Comparison of ENCODE assay signal across 8 mouse cellular contexts in the genomic region with DNA sequence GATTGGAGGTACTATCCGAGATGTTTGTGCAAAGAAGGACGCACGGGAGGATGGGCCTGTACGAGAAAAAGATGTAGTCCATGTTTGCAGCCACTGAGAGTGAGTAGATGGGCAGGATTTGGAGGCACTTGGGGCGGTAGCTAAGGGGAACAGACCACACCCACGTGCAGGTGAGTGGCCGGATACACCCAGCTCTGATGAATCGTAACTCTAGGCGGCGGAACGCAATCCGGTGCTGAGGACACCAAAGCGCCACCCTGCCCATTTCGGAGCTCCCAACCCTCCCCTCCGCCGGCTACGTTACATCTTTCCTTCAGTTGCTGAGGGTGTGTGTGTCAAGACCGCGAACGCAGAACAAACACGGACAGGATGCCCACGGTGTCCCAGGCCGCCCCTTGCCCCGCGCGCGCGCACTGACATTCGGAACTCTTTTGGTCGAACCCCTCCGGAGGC. TPM values are rescaled to one million over a fixed set of nuclear protein-coding genes. Genes with fewer than 3 reads are reported as not detected.
DNase-seq lines count a peak whose midpoint lies in the region; ATAC-seq and TF ChIP-seq lines count a peak whose summit lies in the region.

No protein-coding gene starts in this region.

- peak; percentile 27 for ATAC-seq in hindbrain, embryonic 12.5 days (ENCODE audit: low FRiP score)
- ATAC-seq in lung, embryonic 16.5 days (ENCODE audit: low read depth) = peak; percentile 51

- no peak for TF ChIP-seq POLR2A in small intestine, adult 2 months (IDR thresholded peaks at IDR 0.05; ENCODE audit: low read depth, low read length)

- peak overlapping the region; percentile 99 for H3K4me2 ChIP-seq in hindbrain, embryonic 12.5 days (replicated peaks)
- peak overlapping the region; percentile 100 for H3K4me2 ChIP-seq in lung, embryonic 16.5 days (ENCODE audit: low read depth, low read length)

- peak overlapping the region; percentile 52 for H3K4me3 ChIP-seq in hindbrain, embryonic 12.5 days
- H3K4me3 ChIP-seq in lung, embryonic 16.5 days (ENCODE audit: low read length) = peak overlapping the region; percentile 67
- peak overlapping the region; percentile 63 for H3K4me3 ChIP-seq in small intestine, adult 2 months (ENCODE audit: low read depth, low read length)

- H3K27ac ChIP-seq in hindbrain, embryonic 12.5 days = no peak overlapping the region
- no peak overlapping the region for H3K27ac ChIP-seq in lung, embryonic 16.5 days (ENCODE audit: low read length)
- H3K27ac ChIP-seq in small intestine, adult 2 months (ENCODE audit: insufficient read depth, low read depth, low read length) = no peak overlapping the region

- peak overlapping the region; percentile 59 for H3K9ac ChIP-seq in hindbrain, embryonic 12.5 days
- peak overlapping the region; percentile 61 for H3K9ac ChIP-seq in lung, embryonic 16.5 days (ENCODE audit: low read length)

- H3K27me3 ChIP-seq in hindbrain, embryonic 12.5 days = peaks cover 55% of the 10 kb centered on the region
- peaks cover 38% of the 10 kb centered on the region for H3K27me3 ChIP-seq in lung, embryonic 16.5 days (ENCODE audit: control insufficient read depth, insufficient read depth, low read depth, low read length)
- H3K27me3 ChIP-seq in small intestine, adult 2 months (ENCODE audit: control insufficient read depth, insufficient read depth, low read length) = peaks cover 27% of the 10 kb centered on the region

- DNase-seq in cerebellum, postnatal 14 days = peak; percentile 14 to 20
- DNase-seq in cerebellum, adult 9-10 months = no peak
- peak; percentile 27 to 30 for DNase-seq in spleen, postnatal 36 days (ENCODE audit: low spot score in 2 of 2)
- DNase-seq in spleen, postnatal 4 days (ENCODE audit: low spot score in 2 of 2) = no peak
- DNase-seq in urinary bladder, postnatal 10 days (ENCODE audit: low spot score) = no peak

- peaks cover 17% of the 10 kb centered on the region for H3K4me1 ChIP-seq in hindbrain, embryonic 12.5 days
- peaks cover 9% of the 10 kb centered on the region for H3K4me1 ChIP-seq in lung, embryonic 16.5 days (replicated peaks; ENCODE audit: control insufficient read depth, insufficient read depth, low read length)
- H3K4me1 ChIP-seq in small intestine, adult 2 months (ENCODE audit: control insufficient read depth, insufficient read depth, insufficient read length, low read length) = peaks cover 8% of the 10 kb centered on the region

- H3K36me3 ChIP-seq in hindbrain, embryonic 12.5 days = no peaks in the 10 kb centered on the region
- H3K36me3 ChIP-seq in lung, embryonic 16.5 days (ENCODE audit: control insufficient read depth, insufficient read depth, low read length) = no peaks in the 10 kb centered on the region
- H3K36me3 ChIP-seq in small intestine, adult 2 months (ENCODE audit: control insufficient read depth, insufficient read depth, low read length) = no peaks in the 10 kb centered on the region

- no peak for TF ChIP-seq CTCF in small intestine, adult 2 months (IDR thresholded peaks at IDR 0.05; ENCODE audit: extremely low read depth, insufficient read length, insufficient replicate concordance, low read depth, low read length)

- H3K9me3 ChIP-seq in hindbrain, embryonic 12.5 days (replicated peaks) = no peaks in the 10 kb centered on the region
- H3K9me3 ChIP-seq in lung, embryonic 16.5 days (ENCODE audit: control insufficient read depth, low read length) = no peaks in the 10 kb centered on the region

- 1% methylated on average over 31 of the region's 31 CpGs for WGBS in hindbrain, embryonic 12.5 days
- 1% methylated on average over 31 of the region's 31 CpGs for WGBS in lung, embryonic 16.5 days
- WGBS in small intestine, adult 2 months = 1% methylated on average over 31 of the region's 31 CpGs

RNA-seq across cellular contexts. Expression of gene Slc4a11, which starts 0.6 kb away (rescaled TPM):
- 0.52 and 0.63 TPM in 2 replicates for polyA plus RNA-seq in hindbrain, embryonic 12.5 days (2016; fragmentation: Nextera tagmentation; extraction: Ambion mirVana)
- polyA plus RNA-seq in lung, embryonic 16.5 days (2015; fragmentation: Nextera tagmentation; extraction: Ambion mirVana) = 0.53 and 0.88 TPM in 2 replicates
- polyA plus RNA-seq in small intestine, adult 2 months (2012; rRNA removed) = 0.47 and 6.0 TPM in 2 replicates

RNA-seq across cellular contexts. Expression of gene Itpa, which starts 29.3 kb away (rescaled TPM):
- 130 and 133 TPM in 2 replicates for polyA plus RNA-seq in hindbrain, embryonic 12.5 days (2016; fragmentation: Nextera tagmentation; extraction: Ambion mirVana)
- polyA plus RNA-seq in lung, embryonic 16.5 days (2015; fragmentation: Nextera tagmentation; extraction: Ambion mirVana) = 91.6 and 95.9 TPM in 2 replicates
- polyA plus RNA-seq in small intestine, adult 2 months (2012; rRNA removed) = 9.5 and 16.2 TPM in 2 replicates

RNA-seq across cellular contexts. Expression of gene Ddrgk1, which starts 32.3 kb away (rescaled TPM):
- polyA plus RNA-seq in hindbrain, embryonic 12.5 days (2016; fragmentation: Nextera tagmentation; extraction: Ambion mirVana) = 58.0 and 63.5 TPM in 2 replicates
- polyA plus RNA-seq in lung, embryonic 16.5 days (2015; fragmentation: Nextera tagmentation; extraction: Ambion mirVana) = 64.9 and 65.7 TPM in 2 replicates
- polyA plus RNA-seq in small intestine, adult 2 months (2012; rRNA removed) = 29.3 and 55.9 TPM in 2 replicates

RNA-seq across cellular contexts. Expression of gene Lzts3, which starts 54.1 kb away (rescaled TPM):
- polyA plus RNA-seq in hindbrain, embryonic 12.5 days (2016; fragmentation: Nextera tagmentation; extraction: Ambion mirVana) = 8.4 TPM in 2 replicates
- 2.6 and 3.1 TPM in 2 replicates for polyA plus RNA-seq in lung, embryonic 16.5 days (2015; fragmentation: Nextera tagmentation; extraction: Ambion mirVana)
- polyA plus RNA-seq in small intestine, adult 2 months (2012; rRNA removed) = 27.0 and 50.3 TPM in 2 replicates

Comparison
In these comparisons a context has a peak if more than half of its experiments do, and no peak if none do; other contexts are left out.
1. DNase-seq: peak in cerebellum, postnatal 14 days (2 of 2) and spleen, postnatal 36 days (2 of 2); none in cerebellum, adult 9-10 months (single experiment), spleen, postnatal 4 days (0 of 2) and urinary bladder, postnatal 10 days (single experiment).
2. Peak in every context shown above with its lines, with median percentiles within 50 percentile points of each other: H3K4me3 ChIP-seq.